ENCODE assay signal across 17 mouse cellular contexts in genomic region chr2:168312504-168312903, GRCm38 (mm10). TPM values are rescaled to one million over a fixed set of nuclear protein-coding genes. Genes with fewer than 3 reads are reported as not detected.
"Had no signal": no experiment of that assay in that cellular context is flagged by ENCODE, and none has a peak within 500 bp of the region (broad histone marks: within the 10 kb centered on the region; RNA-seq: fewer than 3 reads in every experiment).

No protein-coding gene starts in this region.

- H3K9ac ChIP-seq: lung, embryonic 14.5 days; midbrain, embryonic 13.5 days; midbrain, embryonic 15.5 days; neural tube, embryonic 12.5 days; stomach, embryonic 15.5 days had no signal

- H3K4me3 ChIP-seq: megakaryocyte, embryonic 14.5 days; midbrain, embryonic 13.5 days; midbrain, embryonic 15.5 days; neural tube, embryonic 12.5 days; stomach, embryonic 15.5 days had no signal

- H3K4me1 ChIP-seq: midbrain, embryonic 15.5 days; neural tube, embryonic 12.5 days had no signal

- H3K9me3 ChIP-seq: megakaryocyte, embryonic 14.5 days; midbrain, embryonic 13.5 days; midbrain, embryonic 15.5 days; neural tube, embryonic 12.5 days; stomach, embryonic 15.5 days had no signal

- H3K27ac ChIP-seq: midbrain, embryonic 13.5 days; midbrain, embryonic 15.5 days; neural tube, embryonic 12.5 days; stomach, embryonic 15.5 days had no signal

- H3K4me2 ChIP-seq: lung, embryonic 14.5 days; midbrain, embryonic 11.5 days; midbrain, embryonic 13.5 days; midbrain, embryonic 15.5 days; neural tube, embryonic 12.5 days; stomach, embryonic 15.5 days had no signal

- ATAC-seq: midbrain, embryonic 13.5 days; midbrain, embryonic 15.5 days had no signal

- DNase-seq: lung, adult 18-20 months; lung, embryonic 14.5 days; lung, postnatal 10 days; lung, postnatal 4 days; right cerebral cortex, postnatal 14 days; thymus, adult 18-20 months; thymus, postnatal 14 days; thymus, postnatal 36 days had no signal

- H3K27me3 ChIP-seq: midbrain, embryonic 13.5 days; midbrain, embryonic 15.5 days; neural tube, embryonic 12.5 days; stomach, embryonic 15.5 days had no signal

- H3K36me3 ChIP-seq: midbrain, embryonic 13.5 days; midbrain, embryonic 15.5 days; neural tube, embryonic 12.5 days; stomach, embryonic 15.5 days had no signal

RNA-seq across cellular contexts. Expression of gene Kcng1, which starts 31.0 kb away (rescaled TPM):
- total RNA-seq: monocyte, adult 5-6 weeks; neutrophil, adult 5-6 weeks had no signal
- polyA plus RNA-seq: thymus, postnatal 0 days had no signal
